Mouse (Mus musculus): ENCODE results near the gene Map2k1.
"Not testable (repeated sequence)": the region's sequence is repeated elsewhere in the genome, so short reads cannot be mapped to it uniquely, and the experiment has no call there.

- not testable (repeated sequence) for TF ChIP-seq MYOG (IDR thresholded peaks at IDR 0.05; ENCODE audit: control insufficient read depth in 1 of 3, insufficient read depth in 1 of 3, insufficient read length in 2 of 3, low read depth in 2 of 3); POLR2A (IDR thresholded peaks at IDR 0.05; ENCODE audit: insufficient read length, low read depth); POLR2AphosphoS2 (IDR thresholded peaks at IDR 0.05; ENCODE audit: insufficient read length, low read depth); TCF3 (IDR thresholded peaks at IDR 0.05; ENCODE audit: insufficient read length, low read depth); USF1 (IDR thresholded peaks at IDR 0.05; ENCODE audit: low read depth); E2F4 (IDR thresholded peaks at IDR 0.05; ENCODE audit: insufficient read depth); REST (IDR thresholded peaks at IDR 0.05; ENCODE audit: insufficient read depth, insufficient read length); CEBPB (IDR thresholded peaks at IDR 0.05; ENCODE audit: insufficient read depth, poor library complexity, severe bottlenecking); TCF12 (IDR thresholded peaks at IDR 0.05; ENCODE audit: insufficient read depth, poor library complexity, severe bottlenecking); MAX (IDR thresholded peaks at IDR 0.05; ENCODE audit: low read depth)
Observed at GRCm38 (mm10) chr9:64268836-64269235, 15.4 kb upstream of the Map2k1 start.

All from myocyte (in vitro differentiated cells).